Mouse (Mus musculus): ENCODE data around the gene Gab2. TPM values are rescaled to one million over a fixed set of nuclear protein-coding genes. Genes with fewer than 3 reads are reported as not detected.

Gab2 gene
- total and polyA plus RNA-seq, 2 experiments from 2014 or later: 15.7 to 36.8 TPM

GRCm38 (mm10) chr7:97358347-97358746 is 277.0 kb downstream of the Gab2 start:
- no peak overlapping the region for H3K27ac ChIP-seq (ENCODE audit: low read depth, low read length)
- no peak overlapping the region for H3K4me3 ChIP-seq (ENCODE audit: low read depth, low read length)
- no peaks in the 10 kb centered on the region for H3K36me3 ChIP-seq (ENCODE audit: insufficient read depth, low read length)
- DNase-seq (ENCODE audit: low spot score) (no peak), ATAC-seq (ENCODE audit: low FRiP score) (no peak)
- H3K4me1 ChIP-seq (ENCODE audit: insufficient read depth, low read length): no peaks in the 10 kb centered on the region
- no peak for TF ChIP-seq CTCF (IDR thresholded peaks at IDR 0.05)
- H3K9ac ChIP-seq (replicated peaks; ENCODE audit: low read length, poor library complexity, severe bottlenecking): no peak overlapping the region
- H3K27me3 ChIP-seq (ENCODE audit: insufficient read depth, low read length): no peaks in the 10 kb centered on the region
- no peaks in the 10 kb centered on the region for H3K9me3 ChIP-seq (ENCODE audit: low read length)
- no peak overlapping the region for H3K4me2 ChIP-seq (ENCODE audit: low read depth, low read length, poor library complexity, severe bottlenecking)
- 86% methylated on average over 4 of the region's 4 CpGs for WGBS

Other genes starting within 250 kb of the Gab2 start
- 5.4 and 13.9 TPM in 2 replicates for gene Nars2, start 130.1 kb upstream of the Gab2 start, total RNA-seq (2014; rRNA removed)
- gene Nars2, start 130.1 kb upstream of the Gab2 start, polyA plus RNA-seq (2015; fragmentation: Nextera tagmentation; extraction: Ambion mirVana): 13.2 and 14.9 TPM in 2 replicates